Mouse (Mus musculus): ENCODE measurements at regions not wholly inside any gene's neighbourhood (a gene's known extent, or its start where the extent isn't known, plus 50 kb on each side); places are given as distances from the start of the nearest gene placed in this dataset.

DNA sequence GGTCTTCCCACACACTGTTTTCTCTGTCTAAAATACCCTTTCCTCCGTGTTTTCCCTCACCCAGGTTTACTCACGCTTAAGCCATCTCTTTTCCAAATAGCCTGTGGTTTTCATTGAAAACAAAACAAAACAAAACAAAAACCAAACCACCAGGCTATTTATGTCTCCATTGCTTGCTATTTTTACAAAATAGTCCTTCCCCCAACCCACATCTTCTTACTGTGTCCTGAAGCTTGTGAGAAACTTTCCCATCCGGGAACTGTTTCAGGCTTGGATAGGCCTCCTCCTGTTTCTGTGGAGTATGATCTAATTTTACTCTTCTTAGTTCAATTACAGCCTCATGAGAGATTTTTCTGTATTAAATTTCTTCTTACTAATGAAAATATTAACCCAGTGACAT, 486.2 kb upstream of the Nr5a2 start:
- TF ChIP-seq POLR2A (IDR thresholded peaks at IDR 0.05; ENCODE audit: low read depth, low read length), result no peak
- no peak for TF ChIP-seq CTCF (IDR thresholded peaks at IDR 0.05; ENCODE audit: extremely low read depth, insufficient read depth, insufficient read length, insufficient replicate concordance)

Measured in spleen, adult 2 months (tissue).